Mouse (Mus musculus): Measurements from ENCODE around the gene Icos. TPM values are rescaled to one million over a fixed set of nuclear protein-coding genes. Genes with fewer than 3 reads are reported as not detected.

The Icos gene
- polyA plus RNA-seq, 1 experiment from 2014 or later: 0.31 TPM

DNA sequence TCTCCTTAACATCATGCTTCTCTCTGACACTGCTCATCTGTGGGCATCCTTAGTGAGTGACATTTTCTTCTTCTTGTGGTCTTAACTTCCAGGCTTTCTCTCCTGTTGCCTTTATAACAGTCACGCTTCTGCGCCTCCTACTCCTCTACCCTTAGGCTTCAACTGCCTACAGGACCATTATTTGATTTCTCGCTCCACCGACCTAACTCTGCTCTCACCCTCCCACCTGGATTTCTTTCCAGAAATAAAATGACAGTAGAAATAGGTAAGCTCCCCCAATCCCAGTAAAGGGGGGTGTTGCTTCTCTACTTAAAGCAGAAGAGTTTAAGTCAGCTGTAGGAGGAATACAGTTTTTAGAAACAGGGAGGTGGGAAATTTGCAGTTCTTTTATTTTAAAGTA is 62.7 kb downstream of the Icos start:
- H3K9me3 ChIP-seq: no peaks in the 10 kb centered on the region
- no peak overlapping the region for H3K4me2 ChIP-seq
- no peaks in the 10 kb centered on the region for H3K4me1 ChIP-seq
- H3K27me3 ChIP-seq (replicated peaks): no peaks in the 10 kb centered on the region
- WGBS: 95% methylated on average over 4 of the region's 4 CpGs
- no peak overlapping the region for H3K9ac ChIP-seq
- H3K4me3 ChIP-seq: no peak overlapping the region
- no peak overlapping the region for H3K27ac ChIP-seq (replicated peaks)
- ATAC-seq (ENCODE audit: extremely low read depth, insufficient number of reproducible peaks, low FRiP score, low TSS enrichment): no peak
- H3K36me3 ChIP-seq: no peaks in the 10 kb centered on the region

DNA sequence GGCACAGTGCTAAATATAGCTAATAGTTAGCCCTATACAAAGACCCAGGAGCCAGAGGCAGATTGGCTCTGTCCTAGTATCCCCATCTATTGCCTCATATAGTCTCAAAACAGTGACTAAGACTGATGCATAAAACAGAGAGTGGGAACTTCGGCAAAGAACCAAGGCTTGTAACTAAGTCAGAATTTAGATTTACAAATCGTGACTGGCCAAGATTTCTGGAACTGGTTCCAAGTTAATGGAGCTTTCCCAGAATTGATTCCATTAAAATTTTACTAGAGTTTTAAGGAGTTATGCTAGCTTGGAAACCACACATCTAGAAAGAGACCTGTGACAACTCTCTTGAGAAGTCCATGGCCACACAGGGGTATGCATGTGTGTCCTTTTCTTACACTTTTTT is 65.1 kb downstream of the Icos start:
- ATAC-seq (ENCODE audit: extremely low read depth, insufficient number of reproducible peaks, low FRiP score, low TSS enrichment): no peak
- no peaks in the 10 kb centered on the region for H3K36me3 ChIP-seq
- no peak overlapping the region for H3K4me3 ChIP-seq
- no peak overlapping the region for H3K4me2 ChIP-seq
- H3K27me3 ChIP-seq (replicated peaks): no peaks in the 10 kb centered on the region
- WGBS: 80% methylated on average over 2 of the region's 2 CpGs
- H3K9ac ChIP-seq: no peak overlapping the region
- H3K27ac ChIP-seq (replicated peaks): no peak overlapping the region
- H3K4me1 ChIP-seq: no peaks in the 10 kb centered on the region
- H3K9me3 ChIP-seq: no peaks in the 10 kb centered on the region

DNA sequence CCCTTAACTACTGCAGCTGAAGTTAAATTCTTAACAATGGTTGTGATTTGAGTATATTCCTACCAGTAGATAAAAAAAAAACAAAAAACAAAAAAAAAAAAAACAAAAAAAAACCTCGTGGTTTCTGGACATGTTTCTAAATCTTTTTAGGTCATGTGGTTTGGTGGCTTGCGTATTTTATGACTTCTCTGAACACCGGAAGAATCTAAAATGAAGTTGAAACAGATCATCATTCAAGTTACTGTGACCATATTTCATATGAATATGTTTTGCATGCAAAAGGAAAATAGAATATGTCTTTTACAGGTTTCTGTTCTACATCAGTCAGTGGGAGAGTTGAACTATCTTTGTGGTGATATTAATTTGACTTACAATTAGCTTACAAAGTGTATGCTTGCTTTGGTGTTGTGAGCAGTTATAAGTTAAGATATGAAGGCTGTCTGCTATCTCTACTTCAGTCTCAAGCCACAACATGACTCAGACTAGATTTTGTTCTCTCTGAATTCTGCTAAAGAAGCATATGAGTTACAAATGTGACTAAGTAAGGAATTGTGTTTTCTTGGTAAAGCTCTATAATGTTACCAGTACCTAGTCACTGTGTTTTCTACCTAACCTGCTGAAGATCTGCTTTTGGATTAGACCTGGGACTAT is 68.5 kb downstream of the Icos start:
- Histone ChIP-seq H3K4me3 (no peak overlapping the region), H3K27ac (replicated peaks) (no peak overlapping the region), H3K4me2 (no peak overlapping the region), H3K9me3 (no peaks in the 10 kb centered on the region), H3K9ac (no peak overlapping the region), H3K27me3 (replicated peaks) (no peaks in the 10 kb centered on the region), H3K36me3 (no peaks in the 10 kb centered on the region), H3K4me1 (no peaks in the 10 kb centered on the region)
- ATAC-seq (ENCODE audit: extremely low read depth, insufficient number of reproducible peaks, low FRiP score, low TSS enrichment): no peak
- WGBS: 71% methylated on average over 3 of the region's 3 CpGs

DNA sequence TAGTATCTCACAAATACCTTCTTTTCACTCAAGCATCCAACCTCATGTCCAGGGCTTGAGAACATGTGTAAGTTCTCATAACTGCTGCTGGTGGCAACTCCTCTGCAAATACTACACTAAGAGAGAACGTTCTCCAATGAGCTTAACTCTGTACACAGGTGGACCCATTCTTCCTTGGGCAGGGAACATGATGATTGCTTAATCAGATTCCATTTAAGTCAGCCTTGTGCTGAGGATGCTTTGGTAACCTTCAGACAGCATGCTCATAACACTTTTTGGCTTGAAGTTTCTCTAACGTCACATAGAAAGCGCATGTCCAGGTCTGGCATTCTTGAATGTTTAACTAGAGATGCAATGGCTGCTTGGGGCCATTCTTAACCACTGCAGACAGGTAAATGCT is 69.6 kb downstream of the Icos start:
- Histone ChIP-seq H3K27ac (replicated peaks) (no peak overlapping the region), H3K9ac (no peak overlapping the region), H3K27me3 (replicated peaks) (no peaks in the 10 kb centered on the region), H3K4me3 (no peak overlapping the region), H3K4me1 (no peaks in the 10 kb centered on the region), H3K9me3 (no peaks in the 10 kb centered on the region), H3K36me3 (no peaks in the 10 kb centered on the region), H3K4me2 (no peak overlapping the region)
- WGBS: 75% methylated on average over 3 of the region's 3 CpGs
- no peak for ATAC-seq (ENCODE audit: extremely low read depth, insufficient number of reproducible peaks, low FRiP score, low TSS enrichment)

Other genes starting within 250 kb of the Icos start
- gene Ctla4, start 90.9 kb upstream of the Icos start, polyA plus RNA-seq (2015; fragmentation: Nextera tagmentation; extraction: Ambion mirVana): 0.13 TPM in 1 of 2 replicates, not detected in the other